Mouse (Mus musculus) thymus, postnatal 14 days (tissue): ENCODE results near the gene Olfr1385.
"Not testable (repeated sequence)": the region's sequence is repeated elsewhere in the genome, so short reads cannot be mapped to it uniquely, and the experiment has no call there.

Experiments
- DNase-seq: peaks from one replicate; pipeline ENCODE4 v3.0.0; 2021

The Olfr1385 gene

DNA sequence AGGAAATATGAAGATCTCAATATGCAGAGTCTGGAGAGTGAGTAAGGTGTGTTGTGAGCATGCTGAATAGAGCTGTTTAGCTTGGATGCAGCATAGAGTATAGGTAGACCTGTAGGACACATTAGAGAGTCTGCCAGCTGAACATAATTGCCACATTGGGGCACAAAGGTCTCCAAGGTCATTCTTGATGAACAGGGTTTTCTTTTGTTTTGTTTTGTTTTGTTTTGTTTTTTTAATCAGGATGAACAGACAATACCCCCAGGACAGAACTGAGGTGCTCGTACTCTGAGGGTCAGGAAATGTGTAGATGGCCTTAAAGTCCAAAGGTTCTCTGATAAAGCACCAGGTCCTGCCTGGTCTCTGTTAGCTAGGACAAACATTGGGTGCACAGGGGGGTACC is at the start of gene Olfr1385:
Olfr1385 (plus strand) TSS at position 301 of the 400 bp plus-strand sequence.
- DNase-seq: not testable (repeated sequence)

GRCm38 (mm10) chr11:49455043-49455442 is 33.8 kb upstream of the Olfr1385 start, which contains the start of gene Olfr1387:
Gene Olfr1387, plus strand, starts transcription at chr11:49455343.
- DNase-seq: no peak

GRCm38 (mm10) chr11:49464746-49465145 is 24.1 kb upstream of the Olfr1385 start, which contains the start of gene Olfr1386:
Gene Olfr1386, plus strand, starts transcription at chr11:49465046.
- DNase-seq: not testable (repeated sequence)

- no peak for DNase-seq
Observed at GRCm38 (mm10) chr11:49485973-49486372, 2.9 kb upstream of the Olfr1385 start.

DNA sequence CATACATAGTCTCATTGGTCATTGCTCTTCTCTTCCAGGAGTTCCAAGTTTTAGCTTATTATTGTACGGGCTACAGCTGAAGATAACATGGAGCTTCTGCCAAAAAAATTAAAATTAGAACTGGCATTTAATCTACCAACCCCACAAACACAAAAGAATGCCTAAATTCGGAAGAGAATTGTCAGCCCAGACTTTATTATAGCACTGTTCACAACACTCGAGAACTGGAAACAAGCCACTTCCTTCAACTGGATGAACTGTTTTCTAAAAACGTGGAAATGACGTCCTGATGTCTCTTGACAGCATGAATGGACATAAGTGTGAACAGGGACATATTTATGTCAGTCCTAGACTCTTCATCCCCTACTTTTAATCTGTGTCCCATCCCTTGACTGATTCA is 29.2 kb downstream of the Olfr1385 start:
- no peak for DNase-seq

DNA sequence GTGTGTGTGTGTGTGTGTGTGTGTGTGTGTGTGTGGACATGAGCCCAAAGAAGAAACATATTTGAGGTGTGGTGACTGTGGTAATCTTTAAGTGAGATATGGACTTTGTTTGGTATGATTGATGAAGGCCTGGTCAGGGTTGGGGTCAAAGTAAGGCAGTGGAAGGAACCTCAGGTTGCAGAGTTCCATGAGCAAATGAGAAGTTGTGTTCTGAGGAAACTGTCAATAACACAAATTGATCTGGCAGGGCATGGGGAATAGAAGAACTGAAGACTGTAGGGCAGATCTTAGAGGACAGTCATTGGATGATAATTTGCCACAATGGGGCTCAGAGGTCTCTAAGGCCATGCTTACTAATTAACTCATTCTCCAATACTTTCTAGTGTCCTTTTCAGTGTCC is 30.5 kb downstream of the Olfr1385 start, which contains the start of gene Olfr1383:
Olfr1383 (plus strand) TSS at position 301 of the 400 bp plus-strand sequence.
- no peak for DNase-seq

DNA sequence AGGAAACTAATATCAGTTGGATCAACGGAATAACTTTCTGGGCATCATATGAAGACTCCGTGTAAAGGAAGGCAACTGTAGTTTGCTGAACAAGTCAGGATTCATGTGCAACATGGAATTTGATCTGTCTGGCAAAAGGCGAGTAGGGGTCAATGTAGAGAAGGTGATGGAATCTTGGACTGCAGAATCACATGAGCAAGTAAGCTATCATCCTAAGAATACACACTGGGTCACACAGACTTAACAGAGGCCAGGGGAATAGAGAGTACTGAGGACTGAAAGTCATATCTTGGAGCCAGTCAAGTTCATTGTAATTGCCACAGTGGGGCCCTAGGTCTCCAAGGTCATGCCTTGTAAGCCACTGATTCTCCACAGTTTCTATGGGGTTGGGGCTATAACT is 39.1 kb downstream of the Olfr1385 start, which contains the start of gene Olfr1382:
Olfr1382 (plus strand) TSS at position 301 of the 400 bp plus-strand sequence.
- no peak for DNase-seq

- DNase-seq: no peak
Observed at GRCm38 (mm10) chr11:49532761-49533160, 43.9 kb downstream of the Olfr1385 start.

GRCm38 (mm10) chr11:49536631-49537030 is 47.8 kb downstream of the Olfr1385 start:
- DNase-seq: not testable (repeated sequence)

DNA sequence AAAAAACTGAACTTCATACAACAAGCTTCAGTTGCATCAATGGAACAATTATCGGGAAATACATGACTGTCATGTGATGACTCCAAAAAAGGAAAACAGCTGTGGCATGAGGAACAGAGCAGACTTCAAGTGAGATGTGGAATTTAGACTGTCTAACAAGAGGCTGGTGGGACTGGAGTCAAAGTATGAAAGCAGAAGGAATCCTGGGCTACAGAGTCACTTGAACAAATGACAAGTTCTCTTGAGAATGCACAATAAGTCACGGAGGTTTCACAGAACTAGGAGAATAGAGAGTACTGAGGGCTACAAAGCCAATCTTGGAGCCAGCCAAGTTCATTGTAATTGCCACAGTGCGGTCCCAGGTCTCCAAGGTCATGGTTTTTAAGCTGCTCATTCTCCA is 54.3 kb downstream of the Olfr1385 start, which contains the start of gene Olfr1381:
Olfr1381 (plus strand) TSS at position 301 of the 400 bp plus-strand sequence.
- not testable (repeated sequence) for DNase-seq
